Comparison of ENCODE assay signal across 13 mouse cellular contexts in genomic region chr2:101960658-101961057, GRCm38 (mm10).
DNase-seq lines count a peak whose midpoint lies in the region; ATAC-seq and TF ChIP-seq lines count a peak whose summit lies in the region.
"Had no signal": no experiment of that assay in that cellular context is flagged by ENCODE, and none has a peak within 500 bp of the region (broad histone marks: within the 10 kb centered on the region; RNA-seq: fewer than 3 reads in every experiment).

No protein-coding gene starts in this region.

- no peaks in the 10 kb centered on the region for H3K36me3 ChIP-seq in lung, postnatal 0 days (ENCODE audit: insufficient read depth, low read length)
- H3K36me3 ChIP-seq in hindbrain, embryonic 15.5 days = no peaks in the 10 kb centered on the region
- H3K36me3 ChIP-seq in neural tube, embryonic 15.5 days = no peaks in the 10 kb centered on the region
- H3K36me3 ChIP-seq in liver, postnatal 0 days (replicated peaks; ENCODE audit: insufficient read depth, low read length) = no peaks in the 10 kb centered on the region
- H3K36me3 ChIP-seq: G1E had no signal

- no peak for TF ChIP-seq CTCF in lung, postnatal 0 days (IDR thresholded peaks at IDR 0.05)
- TF ChIP-seq CTCF in liver, postnatal 0 days (IDR thresholded peaks at IDR 0.05; ENCODE audit: low read depth) = no peak

- TF ChIP-seq EP300 in lung, postnatal 0 days (IDR thresholded peaks at IDR 0.05) = no peak
- TF ChIP-seq EP300 in liver, postnatal 0 days (IDR thresholded peaks at IDR 0.05; ENCODE audit: low read depth) = no peak

- no peak overlapping the region for H3K27ac ChIP-seq in lung, postnatal 0 days (ENCODE audit: low read length)
- peak overlapping the region; percentile 31; the same call in 1 of the 2 replicates for H3K27ac ChIP-seq in hindbrain, embryonic 15.5 days (replicated peaks)
- H3K27ac ChIP-seq in neural tube, embryonic 15.5 days (replicated peaks) = peak overlapping the region; percentile 69
- H3K27ac ChIP-seq in liver, postnatal 0 days (ENCODE audit: low read depth) = no peak overlapping the region
- H3K27ac ChIP-seq: kidney, postnatal 0 days; left cerebral cortex, adult 2 months had no signal

- DNase-seq in frontal cortex, postnatal 25 days (ENCODE audit: low spot score in 2 of 2) = no peak
- peak; percentile 45 for DNase-seq in lung, postnatal 36 days
- no peak for DNase-seq in lung, postnatal 0 days (ENCODE audit: low spot score)
- no peak for DNase-seq in kidney, adult 11 months
- no peak for DNase-seq in liver, postnatal 0 days
- DNase-seq: adrenal gland, adult 2 months; right cerebral cortex, postnatal 14 days had no signal

- no peak overlapping the region for H3K4me3 ChIP-seq in lung, postnatal 0 days (ENCODE audit: low read depth, low read length)
- H3K4me3 ChIP-seq in hindbrain, embryonic 15.5 days = no peak overlapping the region
- no peak overlapping the region for H3K4me3 ChIP-seq in neural tube, embryonic 15.5 days (replicated peaks)
- H3K4me3 ChIP-seq in liver, postnatal 0 days (ENCODE audit: low read depth, low read length) = no peak overlapping the region
- H3K4me3 ChIP-seq: left cerebral cortex, adult 2 months had no signal

- H3K9ac ChIP-seq in lung, postnatal 0 days (replicated peaks; ENCODE audit: low read depth) = no peak overlapping the region
- no peak overlapping the region for H3K9ac ChIP-seq in hindbrain, embryonic 15.5 days
- H3K9ac ChIP-seq in neural tube, embryonic 15.5 days (replicated peaks) = no peak overlapping the region
- no peak overlapping the region for H3K9ac ChIP-seq in liver, postnatal 0 days (replicated peaks)

- no peaks in the 10 kb centered on the region for H3K27me3 ChIP-seq in lung, postnatal 0 days (replicated peaks; ENCODE audit: insufficient read depth, low read length)
- H3K27me3 ChIP-seq in hindbrain, embryonic 15.5 days = no peaks in the 10 kb centered on the region
- H3K27me3 ChIP-seq in neural tube, embryonic 15.5 days (replicated peaks) = no peaks in the 10 kb centered on the region
- H3K27me3 ChIP-seq in liver, postnatal 0 days (ENCODE audit: insufficient read depth, low read length) = no peaks in the 10 kb centered on the region

- ATAC-seq in frontal cortex, adult (ENCODE audit: low TSS enrichment) = peak; percentile 82
- ATAC-seq in lung, postnatal 0 days = no peak
- ATAC-seq in hindbrain, embryonic 15.5 days (ENCODE audit: low FRiP score, low read depth) = 0 out of 2 replicates have a peak, but pooled peaks have one; percentile 28
- peak; percentile 22 for ATAC-seq in neural tube, embryonic 15.5 days (ENCODE audit: low FRiP score)
- no peak for ATAC-seq in liver, postnatal 0 days

- no peaks in the 10 kb centered on the region for H3K4me1 ChIP-seq in lung, postnatal 0 days (ENCODE audit: insufficient read depth, low read depth, low read length)
- peaks cover 39% of the 10 kb centered on the region for H3K4me1 ChIP-seq in hindbrain, embryonic 15.5 days (replicated peaks)
- H3K4me1 ChIP-seq in neural tube, embryonic 15.5 days = peaks cover 42% of the 10 kb centered on the region
- H3K4me1 ChIP-seq in liver, postnatal 0 days (ENCODE audit: insufficient read depth) = no peaks in the 10 kb centered on the region; the same call in 1 of the 2 replicates

- H3K4me2 ChIP-seq in lung, postnatal 0 days (replicated peaks; ENCODE audit: low read depth, low read length) = no peak overlapping the region
- no peak overlapping the region for H3K4me2 ChIP-seq in hindbrain, embryonic 15.5 days
- H3K4me2 ChIP-seq in neural tube, embryonic 15.5 days = no peak overlapping the region
- no peak overlapping the region for H3K4me2 ChIP-seq in liver, postnatal 0 days (ENCODE audit: low read depth, low read length)

- H3K9me3 ChIP-seq in lung, postnatal 0 days (ENCODE audit: low read length) = no peaks in the 10 kb centered on the region
- no peaks in the 10 kb centered on the region for H3K9me3 ChIP-seq in hindbrain, embryonic 15.5 days
- no peaks in the 10 kb centered on the region for H3K9me3 ChIP-seq in neural tube, embryonic 15.5 days (replicated peaks)
- no peaks in the 10 kb centered on the region for H3K9me3 ChIP-seq in liver, postnatal 0 days (ENCODE audit: low read length)
- H3K9me3 ChIP-seq: G1E had no signal

- WGBS in lung, postnatal 0 days = 73% methylated on average over 8 of the region's 8 CpGs
- WGBS in hindbrain, embryonic 15.5 days = 49% methylated on average over 8 of the region's 8 CpGs
- 47% methylated on average over 8 of the region's 8 CpGs for WGBS in neural tube, embryonic 15.5 days
- WGBS in liver, postnatal 0 days (ENCODE audit: insufficient replicate concordance) = 83% methylated on average over 8 of the region's 8 CpGs

Comparison
In these comparisons a context has a peak if more than half of its experiments do, and no peak if none do; other contexts are left out.
1. ATAC-seq: peak in frontal cortex, adult (single experiment), hindbrain, embryonic 15.5 days (single experiment) and neural tube, embryonic 15.5 days (single experiment); none in lung, postnatal 0 days (single experiment) and liver, postnatal 0 days (single experiment).
2. H3K27ac ChIP-seq: peak in hindbrain, embryonic 15.5 days (single experiment) and neural tube, embryonic 15.5 days (single experiment); none in lung, postnatal 0 days (single experiment) and liver, postnatal 0 days (single experiment).